Mouse (Mus musculus) midbrain, embryonic 15.5 days (tissue): ENCODE results near the gene 3110040M04Rik. TPM values are rescaled to one million over a fixed set of nuclear protein-coding genes. Genes with fewer than 3 reads are reported as not detected.

Source experiments
- ATAC-seq: fragments of 200-750 bp; cut with Nextera tagmentation; replicated peaks from 2 replicates; pipeline ENCODE4 v1.8.0; 2017; ENCODE audit warnings: moderate TSS enrichment
- H3K27ac ChIP-seq: fragments of 300-500 bp; sonication (generic); 2 replicates; pipeline ENCODE4 v1.5.1; 2015; ENCODE audit warnings: mild to moderate bottlenecking, inconsistent platforms
- H3K27me3 ChIP-seq: fragments of 300-500 bp; sonication (generic); replicated peaks from 2 replicates; pipeline ENCODE4 v1.6.1; 2015; ENCODE audit warnings: inconsistent platforms
- H3K36me3 ChIP-seq: fragments of 300-500 bp; sonication (generic); replicated peaks from 2 replicates; pipeline ENCODE4 v1.6.1; 2015; ENCODE audit warnings: inconsistent platforms
- H3K4me1 ChIP-seq: fragments of 300-500 bp; sonication (generic); 2 replicates; pipeline ENCODE4 v1.6.1; 2015; ENCODE audit warnings: inconsistent platforms
- H3K4me2 ChIP-seq: fragments of 300-500 bp; sonication (generic); 2 replicates; pipeline ENCODE4 v1.6.1; 2015; ENCODE audit warnings: inconsistent platforms, mild to moderate bottlenecking, moderate library complexity
- H3K4me3 ChIP-seq: fragments of 300-500 bp; sonication (generic); 2 replicates; pipeline ENCODE4 v1.5.1; 2015; ENCODE audit warnings: mild to moderate bottlenecking, inconsistent platforms
- H3K9ac ChIP-seq: fragments of 300-500 bp; sonication (generic); 2 replicates; pipeline ENCODE4 v1.6.1; 2015; ENCODE audit warnings: mild to moderate bottlenecking, inconsistent platforms
- H3K9me3 ChIP-seq: fragments of 300-500 bp; sonication (generic); 2 replicates; pipeline ENCODE4 v1.6.1; 2016; ENCODE audit warnings: inconsistent platforms
- WGBS: fragments of 180-500 bp; shearing (Covaris S2); methylation state at CpG from one replicate; pipeline ENCODE4 v1.1.7; 2015; ENCODE audit warnings: mixed read lengths; 5-methylcytosine and 5-hydroxymethylcytosine counted together
- polyA plus RNA-seq: library from polyadenylated mRNA; unstranded; fragments of >200 nt; fragmentation: Nextera tagmentation; extraction: Ambion mirVana; gene quantifications from 2 replicates; pipeline ENCODE4 v1.2.1, GENCODE M21; 2015

Gene 3110040M04Rik
- polyA plus RNA-seq, 1 experiment from 2014 or later: not detected

DNA sequence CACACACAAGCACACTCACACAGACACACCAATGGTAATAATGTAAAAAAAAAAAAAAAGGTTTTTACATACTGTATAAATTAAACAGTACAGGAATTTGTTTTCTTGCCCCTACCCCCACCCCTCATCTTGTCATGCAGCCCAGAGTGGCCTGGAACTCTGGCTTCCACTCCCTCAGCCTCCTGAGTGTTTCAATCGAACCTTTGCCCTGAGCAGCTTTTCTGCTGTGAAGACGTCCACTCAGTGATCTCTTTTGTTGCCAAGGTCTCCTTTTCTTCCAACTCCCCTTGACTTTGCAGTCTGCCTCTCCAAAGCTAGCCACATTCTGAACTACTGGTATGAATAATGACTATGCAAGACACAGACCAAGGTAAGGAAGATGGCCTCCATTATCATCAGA lies 41.9 kb downstream of the 3110040M04Rik start:
- 0 out of 2 replicates have a peak, but pooled peaks cover 2% of the 10 kb centered on the region for H3K9me3 ChIP-seq
- H3K4me3 ChIP-seq: no peak overlapping the region
- H3K9ac ChIP-seq: no peak overlapping the region
- H3K27ac ChIP-seq: no peak overlapping the region
- no peaks in the 10 kb centered on the region for H3K27me3 ChIP-seq
- H3K4me2 ChIP-seq: no peak overlapping the region
- WGBS: 55% methylated on average over 2 of the region's 2 CpGs
- H3K36me3 ChIP-seq: no peaks in the 10 kb centered on the region
- no peak for ATAC-seq
- no peaks in the 10 kb centered on the region for H3K4me1 ChIP-seq

DNA sequence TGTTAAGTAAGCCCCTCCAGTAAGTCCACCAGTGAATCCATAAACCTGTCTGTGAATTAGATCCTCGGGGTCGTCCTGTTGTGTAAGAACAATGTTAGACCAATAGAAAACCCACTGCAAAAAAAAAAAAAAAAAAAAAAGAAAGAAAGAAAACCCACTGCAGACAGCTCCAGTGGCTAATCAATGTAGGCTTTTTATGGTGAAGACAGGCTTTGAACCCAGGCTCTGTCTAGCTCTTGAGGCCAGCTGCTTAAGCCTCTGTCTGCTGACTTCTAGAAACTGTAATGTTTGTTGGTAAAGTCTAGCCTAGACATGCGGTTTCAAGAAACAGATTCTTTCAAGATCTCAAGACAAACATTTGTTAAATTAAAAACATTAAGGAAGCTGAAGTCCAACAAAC lies 46.2 kb downstream of the 3110040M04Rik start:
- no peaks in the 10 kb centered on the region for H3K27me3 ChIP-seq
- no peak for ATAC-seq
- H3K36me3 ChIP-seq: no peaks in the 10 kb centered on the region
- H3K9ac ChIP-seq: no peak overlapping the region
- 83% methylated on average over 3 of the region's 3 CpGs for WGBS
- no peak overlapping the region for H3K27ac ChIP-seq
- no peaks in the 10 kb centered on the region for H3K4me1 ChIP-seq
- no peak overlapping the region for H3K4me2 ChIP-seq
- no peaks in the 10 kb centered on the region for H3K9me3 ChIP-seq
- H3K4me3 ChIP-seq: no peak overlapping the region

DNA sequence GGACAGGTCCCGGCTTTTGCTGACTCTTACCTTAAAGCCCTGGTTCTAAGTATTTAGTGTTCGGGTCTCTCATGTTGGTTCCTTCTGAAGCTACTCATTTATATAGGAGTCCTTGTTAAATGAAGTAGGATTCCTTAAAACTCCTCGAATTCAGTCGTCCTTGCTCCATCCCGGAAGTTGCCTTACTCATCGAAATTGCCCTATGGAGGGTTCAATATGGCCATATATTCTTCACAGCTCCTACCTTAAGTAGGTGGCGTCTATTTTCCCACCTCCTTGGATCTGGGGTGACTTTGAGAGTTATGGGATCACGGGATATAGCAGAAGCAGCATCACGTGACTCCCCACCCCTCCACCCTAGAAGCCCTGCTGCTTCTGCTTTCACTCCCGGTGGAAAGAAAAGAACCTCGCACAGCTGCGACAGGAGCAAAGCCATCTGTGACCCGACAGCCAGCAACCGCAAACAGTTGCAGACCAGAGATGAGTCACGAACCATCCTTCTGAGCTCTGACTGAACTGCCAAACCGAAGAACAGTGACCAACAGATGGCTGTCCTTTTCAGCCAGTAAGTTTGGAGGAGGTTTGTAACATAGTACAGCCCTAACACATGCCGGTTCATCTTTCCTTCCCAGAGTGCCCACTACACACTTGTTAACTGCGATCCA lies 46.7 kb downstream of the 3110040M04Rik start:
- H3K4me2 ChIP-seq: no peak overlapping the region
- H3K36me3 ChIP-seq: no peaks in the 10 kb centered on the region
- ATAC-seq: no peak
- H3K27me3 ChIP-seq: no peaks in the 10 kb centered on the region
- no peak overlapping the region for H3K4me3 ChIP-seq
- H3K27ac ChIP-seq: no peak overlapping the region
- no peak overlapping the region for H3K9ac ChIP-seq
- no peaks in the 10 kb centered on the region for H3K4me1 ChIP-seq
- no peaks in the 10 kb centered on the region for H3K9me3 ChIP-seq
- 60% methylated on average over 18 of the region's 18 CpGs for WGBS

DNA sequence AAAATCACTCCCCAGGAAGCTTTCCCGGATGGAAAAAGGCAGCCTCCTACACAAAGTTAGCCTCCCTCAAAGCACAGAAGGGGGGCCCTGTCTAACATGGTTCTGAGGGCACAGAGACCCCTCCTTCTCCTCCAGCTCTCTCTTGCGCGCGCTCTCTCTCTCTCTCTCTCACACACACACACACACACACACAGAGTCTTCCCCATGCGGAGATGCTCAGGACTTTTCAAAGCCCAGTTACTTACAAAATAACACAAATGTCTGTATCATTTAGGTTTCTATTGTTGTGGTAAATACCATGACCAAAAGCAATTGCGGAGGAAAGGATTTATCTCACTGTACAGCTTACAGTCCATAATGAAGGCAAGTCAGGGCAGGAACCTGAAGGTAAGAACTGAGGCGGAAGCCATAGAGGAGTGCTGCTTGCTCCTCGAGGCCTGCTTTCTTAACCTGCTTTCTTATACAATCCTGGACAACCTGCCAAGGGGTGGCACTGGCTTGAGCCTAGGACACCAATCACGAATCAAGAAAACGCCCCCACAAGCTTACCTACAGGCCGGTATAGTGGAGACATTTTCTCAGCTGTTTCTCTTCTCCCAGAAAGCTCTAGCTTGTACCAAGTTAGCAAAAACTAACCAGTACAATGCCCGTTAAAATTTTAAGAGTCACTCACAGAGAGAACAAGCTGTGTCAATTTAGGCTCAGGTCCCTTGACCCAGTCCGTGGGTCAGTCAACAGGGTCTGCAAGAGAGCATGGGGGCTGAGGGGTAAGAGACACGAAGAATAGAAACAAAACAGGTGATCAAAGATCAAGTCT lies 47.5 kb downstream of the 3110040M04Rik start:
- Histone ChIP-seq H3K4me1 (no peaks in the 10 kb centered on the region), H3K27ac (no peak overlapping the region), H3K9ac (no peak overlapping the region), H3K4me3 (no peak overlapping the region), H3K36me3 (no peaks in the 10 kb centered on the region), H3K27me3 (no peaks in the 10 kb centered on the region), H3K4me2 (no peak overlapping the region), H3K9me3 (no peaks in the 10 kb centered on the region)
- 76% methylated on average over 14 of the region's 14 CpGs for WGBS
- no peak for ATAC-seq

Other genes starting within 250 kb of the 3110040M04Rik start
- gene Hmcn1, start 210.7 kb upstream of the 3110040M04Rik start, polyA plus RNA-seq: 1.8 and 2.0 TPM in 2 replicates
- gene Gm47985, start 21.6 kb upstream of the 3110040M04Rik start, polyA plus RNA-seq: not detected in 2 replicates
- not detected in 2 replicates for gene Gm8947, start 11.7 kb upstream of the 3110040M04Rik start, polyA plus RNA-seq
- not detected in 2 replicates for gene Gm47995, start 5.7 kb upstream of the 3110040M04Rik start, polyA plus RNA-seq
- not detected in 2 replicates for gene Gm47996, start 6.0 kb downstream of the 3110040M04Rik start, polyA plus RNA-seq
- gene Ivns1abp, start 140.4 kb downstream of the 3110040M04Rik start, polyA plus RNA-seq: 247 and 257 TPM in 2 replicates
- 13.0 and 13.9 TPM in 2 replicates for gene Swt1, start 224.3 kb downstream of the 3110040M04Rik start, polyA plus RNA-seq
- gene Trmt1l, start 224.4 kb downstream of the 3110040M04Rik start, polyA plus RNA-seq: 46.6 and 48.3 TPM in 2 replicates